Mouse (Mus musculus) C2C12 (cell line): ENCODE data around the gene Timp3. TPM values are rescaled to one million over a fixed set of nuclear protein-coding genes. Genes with fewer than 3 reads are reported as not detected.

ENCODE experiments used
- H3K27me3 ChIP-seq: one replicate; pipeline ENCODE4 v1.6.1; 2011; ENCODE audit not compliant: control insufficient read depth, insufficient read depth, insufficient read length
- H3K36me3 ChIP-seq: one replicate; pipeline ENCODE4 v1.6.1; 2011; ENCODE audit not compliant: control insufficient read depth, insufficient read depth
- H3K4me3 ChIP-seq: one replicate; pipeline ENCODE4 v1.5.1; 2011; ENCODE audit warnings: mild to moderate bottlenecking, control low read depth; ENCODE audit not compliant: poor library complexity, insufficient read depth, severe bottlenecking
- H3K79me2 ChIP-seq: one replicate; pipeline ENCODE4 v1.6.1; 2011; ENCODE audit not compliant: control insufficient read depth, insufficient read depth
- H3K79me3 ChIP-seq: one replicate; pipeline ENCODE4 v1.6.1; 2011; ENCODE audit warnings: low read depth, control low read depth
- H3ac ChIP-seq: one replicate; pipeline ENCODE3; 2011; ENCODE audit warnings: low read depth; ENCODE audit not compliant: control insufficient read depth, insufficient read length
- CEBPB ChIP-seq: IDR thresholded peaks from one replicate; pipeline ENCODE4 v1.6.1; 2011; ENCODE audit warnings: low read depth, mild to moderate bottlenecking, control low read depth, moderate library complexity
- CTCF ChIP-seq: IDR thresholded peaks from one replicate; pipeline ENCODE4 v1.5.1; 2011; ENCODE audit not compliant: control insufficient read depth, insufficient read depth, insufficient read length
- FOSL1 ChIP-seq: IDR thresholded peaks from one replicate; pipeline ENCODE4 v1.8.0; 2011; ENCODE audit warnings: mild to moderate bottlenecking, low read length; ENCODE audit not compliant: poor library complexity, insufficient read depth, severe bottlenecking
- MAX ChIP-seq: IDR thresholded peaks from one replicate; pipeline ENCODE4 v1.6.1; 2011; ENCODE audit warnings: mild to moderate bottlenecking, control low read depth
- MYOD1 ChIP-seq: IDR thresholded peaks from one replicate; pipeline ENCODE4 v1.6.1; 2011; ENCODE audit warnings: low read depth; ENCODE audit not compliant: control insufficient read depth, insufficient read length
- MYOG ChIP-seq: IDR thresholded peaks from one replicate; pipeline ENCODE4 v1.6.1; 2011; ENCODE audit not compliant: control insufficient read depth, insufficient read length; ENCODE audit errors: extremely low read depth
- USF1 ChIP-seq: IDR thresholded peaks from one replicate; pipeline ENCODE4 v1.6.1; 2011; ENCODE audit warnings: low read depth, mild to moderate bottlenecking, control low read depth, moderate library complexity
- polyA plus RNA-seq: library from polyadenylated mRNA; unstranded; fragments of >200 nt; fragmentation: generic; extraction: Trizol; gene quantifications from one replicate; pipeline ENCODE4 v1.2.1, GENCODE M21; 2012; ENCODE audit warnings: missing spikeins

Timp3 gene
- polyA plus RNA-seq, 1 experiment = 57.7 TPM

DNA sequence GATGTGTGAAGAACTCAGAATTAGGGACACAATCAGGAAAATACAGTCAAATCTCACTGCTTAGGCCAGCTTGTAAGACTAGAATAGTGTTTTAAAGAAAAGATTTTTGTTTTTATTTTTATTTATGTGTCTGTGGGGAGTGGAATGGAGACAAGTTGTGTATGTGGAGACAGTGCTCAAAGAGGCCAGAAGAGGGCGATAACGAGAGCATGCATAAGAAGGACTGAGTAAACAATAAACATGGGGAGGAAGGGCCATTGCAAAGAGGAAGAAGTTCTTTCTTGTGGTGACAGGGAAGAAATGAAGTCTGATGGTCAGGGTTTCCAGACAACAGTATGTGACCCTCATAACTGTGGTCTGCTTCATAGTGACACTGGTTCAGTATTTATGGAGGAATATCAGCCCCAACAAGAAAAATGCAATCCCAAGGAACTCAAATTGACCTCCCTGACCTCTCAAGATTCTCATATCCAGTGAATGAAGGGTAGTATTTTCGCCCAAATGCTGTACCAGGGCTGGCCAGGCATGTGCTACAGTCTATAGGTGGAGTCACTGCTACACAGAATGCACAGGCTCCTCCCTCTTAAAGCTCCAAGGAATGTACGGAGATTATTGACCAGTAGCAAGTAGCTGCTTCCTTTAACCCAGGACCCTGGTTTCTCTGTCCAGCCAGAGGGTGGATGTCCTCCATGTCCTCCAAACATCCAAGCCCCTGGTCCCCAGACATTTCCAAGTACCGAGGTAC, 56.8 kb downstream of the Timp3 start:
- no peaks in the 10 kb centered on the region for H3K36me3 ChIP-seq
- H3K79me3 ChIP-seq = no peaks in the 10 kb centered on the region
- H3K4me3 ChIP-seq = no peak overlapping the region
- no peak overlapping the region for H3ac ChIP-seq
- TF ChIP-seq MAX (no peak), USF1 (no peak), CTCF (no peak), MYOG (no peak), FOSL1 (no peak), CEBPB (no peak), MYOD1 (no peak)
- no peaks in the 10 kb centered on the region for H3K79me2 ChIP-seq
- H3K27me3 ChIP-seq = no peaks in the 10 kb centered on the region

DNA sequence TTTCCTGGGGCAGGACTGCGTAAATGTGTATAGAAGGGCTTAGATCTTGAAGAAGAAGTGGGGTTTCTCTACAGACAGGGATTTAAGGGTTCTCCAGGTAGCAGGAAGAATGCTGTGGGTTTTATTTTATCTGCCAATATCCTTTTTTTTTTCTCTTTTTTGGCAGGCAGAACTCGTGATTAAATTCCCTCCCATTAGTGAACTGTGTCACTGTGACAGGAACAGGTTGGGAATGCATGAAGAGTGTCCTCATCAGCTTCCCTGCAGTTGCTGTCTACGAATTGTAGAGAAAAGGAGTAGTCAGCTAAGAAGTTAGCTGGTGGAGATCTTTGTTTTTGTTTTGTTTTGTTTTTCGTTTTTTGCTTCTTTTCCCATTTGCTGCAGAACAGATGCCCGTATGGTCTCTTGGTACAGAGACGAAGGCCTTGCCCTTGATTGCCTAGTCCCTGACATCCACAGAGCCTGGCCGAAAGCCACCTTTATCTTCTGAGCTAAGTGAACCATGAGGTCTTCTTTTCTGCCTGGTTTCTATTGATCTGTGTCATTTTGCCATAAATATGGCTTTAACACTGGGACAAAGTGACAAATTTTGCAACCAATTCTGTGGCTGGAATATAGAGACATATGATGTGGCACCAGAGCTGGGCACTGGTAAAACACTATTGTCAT, 58.3 kb downstream of the Timp3 start:
- Histone ChIP-seq H3K4me3 (no peak overlapping the region), H3K27me3 (no peaks in the 10 kb centered on the region), H3K79me2 (no peaks in the 10 kb centered on the region), H3ac (no peak overlapping the region), H3K36me3 (no peaks in the 10 kb centered on the region), H3K79me3 (no peaks in the 10 kb centered on the region)
- no peak for TF ChIP-seq MYOD1
- no peak for TF ChIP-seq MAX
- TF ChIP-seq MYOG = no peak
- no peak for TF ChIP-seq FOSL1
- TF ChIP-seq CEBPB = no peak
- no peak for TF ChIP-seq CTCF
- TF ChIP-seq USF1 = no peak

DNA sequence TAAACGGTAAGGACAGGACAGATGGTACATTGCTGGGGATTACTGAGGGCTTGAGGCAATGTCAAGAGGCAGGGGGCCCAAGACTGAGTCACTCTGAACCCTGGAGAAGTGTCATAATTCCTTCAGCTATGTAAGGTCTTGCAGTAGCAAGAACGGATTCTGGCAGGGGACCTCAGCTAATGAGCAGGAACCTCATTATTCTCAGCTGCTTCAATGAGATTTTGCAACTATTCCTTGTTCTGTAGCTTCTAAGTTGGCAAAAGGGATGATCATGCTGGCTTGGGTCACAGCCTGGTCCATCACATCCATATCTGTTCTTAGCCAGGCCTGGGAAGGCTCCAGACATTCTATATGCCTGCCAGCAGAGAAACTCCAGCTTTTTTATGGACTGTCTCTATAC, 59.0 kb downstream of the Timp3 start:
- Histone ChIP-seq H3K79me3 (no peaks in the 10 kb centered on the region), H3ac (no peak overlapping the region), H3K27me3 (no peaks in the 10 kb centered on the region), H3K4me3 (no peak overlapping the region), H3K79me2 (no peaks in the 10 kb centered on the region), H3K36me3 (no peaks in the 10 kb centered on the region)
- TF ChIP-seq MAX (no peak), FOSL1 (no peak), MYOG (no peak), CEBPB (no peak), MYOD1 (no peak), USF1 (no peak), CTCF (no peak)

DNA sequence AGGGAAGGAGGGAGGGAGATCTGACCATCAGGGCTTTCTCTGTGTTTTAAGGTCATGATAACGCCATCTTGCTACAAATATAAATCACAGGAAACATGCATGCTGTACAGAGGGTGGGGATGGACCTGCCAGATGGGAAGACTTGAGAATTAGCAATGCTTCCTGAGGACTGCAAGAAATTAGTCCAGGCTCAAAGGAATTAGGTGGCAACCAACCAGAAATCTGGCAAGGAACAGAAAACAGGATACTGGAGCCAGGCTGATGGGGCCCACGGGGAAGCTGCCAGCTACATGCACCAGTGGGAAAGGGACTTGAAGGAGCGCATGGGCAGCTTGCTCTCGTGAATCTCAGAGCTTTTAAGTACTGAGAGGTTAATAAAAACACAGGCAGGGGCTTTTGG, 59.5 kb downstream of the Timp3 start:
- no peaks in the 10 kb centered on the region for H3K79me2 ChIP-seq

DNA sequence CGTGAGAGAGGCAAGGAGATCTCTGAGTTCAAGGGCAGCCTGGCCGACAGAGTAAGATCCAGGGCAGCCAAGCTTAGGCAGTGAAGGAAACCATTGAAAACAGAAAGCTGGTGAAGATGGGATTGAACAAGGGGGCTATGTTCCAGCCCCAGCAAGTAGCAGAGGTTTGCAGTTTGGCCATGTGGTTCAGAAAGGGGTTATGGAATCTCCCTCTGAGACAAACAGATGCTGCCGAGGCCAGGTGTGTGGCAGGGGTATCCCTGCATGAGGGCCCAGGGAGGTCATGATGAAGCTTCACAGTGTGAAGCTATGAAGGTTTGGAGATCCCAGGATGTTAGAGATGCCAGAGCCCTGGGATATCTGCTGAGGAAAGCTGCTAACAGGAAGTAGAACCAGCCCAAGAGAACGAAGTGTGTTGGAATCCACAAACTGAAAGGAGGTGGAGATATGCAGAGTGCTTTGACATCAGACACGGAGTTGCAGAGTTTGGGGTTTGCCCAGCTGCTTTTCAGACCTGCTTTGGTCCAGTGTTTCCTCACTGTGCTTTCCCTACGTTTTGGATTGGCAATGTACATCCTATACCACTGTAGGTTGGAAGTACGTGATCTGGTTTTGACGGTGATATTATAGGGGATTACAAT, 63.6 kb downstream of the Timp3 start:
- Histone ChIP-seq H3K27me3 (no peaks in the 10 kb centered on the region), H3K79me3 (no peaks in the 10 kb centered on the region), H3ac (no peak overlapping the region), H3K79me2 (no peaks in the 10 kb centered on the region), H3K36me3 (no peaks in the 10 kb centered on the region), H3K4me3 (no peak overlapping the region)
- no peak for TF ChIP-seq MYOD1
- no peak for TF ChIP-seq USF1
- TF ChIP-seq CEBPB = no peak
- no peak for TF ChIP-seq MAX

More for the DNA sequence above, 59.5 kb downstream of the Timp3 start:
- Histone ChIP-seq H3K79me3 (no peaks in the 10 kb centered on the region), H3K4me3 (no peak overlapping the region), H3K27me3 (no peaks in the 10 kb centered on the region), H3ac (no peak overlapping the region), H3K36me3 (no peaks in the 10 kb centered on the region)
- TF ChIP-seq CEBPB = no peak
- no peak for TF ChIP-seq MAX
- TF ChIP-seq MYOG = no peak
- TF ChIP-seq CTCF = no peak
- no peak for TF ChIP-seq MYOD1
- no peak for TF ChIP-seq USF1
- no peak for TF ChIP-seq FOSL1
